Mouse (Mus musculus) limb, embryonic 14.5 days (tissue): Measurements from ENCODE around the gene Fan1. TPM values are rescaled to one million over a fixed set of nuclear protein-coding genes. Genes with fewer than 3 reads are reported as not detected.
A peak's percentile ranks its signal among the peaks of the same experiment; 100 is the strongest.

Experiments used
- ATAC-seq: fragments of 200-750 bp; cut with Nextera tagmentation; 2 replicates; pipeline ENCODE4 v1.8.0; 2017; ENCODE audit warnings: low read depth, moderate number of reproducible peaks, moderate TSS enrichment; ENCODE audit not compliant: low FRiP score
- DNase-seq: peaks from one replicate; pipeline ENCODE4 v3.0.0-alpha.2; 2015; ENCODE audit warnings: low spot score
- H3K27ac ChIP-seq: fragments of 300-500 bp; sonication (generic); replicated peaks from 2 replicates; pipeline ENCODE4 v1.5.1; 2014; ENCODE audit warnings: low read depth, mild to moderate bottlenecking, low read length, moderate library complexity, mixed read lengths
- H3K27me3 ChIP-seq: fragments of 300-500 bp; sonication (generic); 2 replicates; pipeline ENCODE4 v1.6.1; 2014; ENCODE audit warnings: low read length, mixed read lengths; ENCODE audit not compliant: control insufficient read depth, insufficient read depth
- H3K36me3 ChIP-seq: fragments of 300-500 bp; sonication (generic); 2 replicates; pipeline ENCODE4 v1.6.1; 2014; ENCODE audit warnings: mild to moderate bottlenecking, low read length, moderate library complexity, mixed read lengths; ENCODE audit not compliant: control insufficient read depth, insufficient read depth
- H3K4me1 ChIP-seq: fragments of 300-500 bp; sonication (generic); 2 replicates; pipeline ENCODE4 v1.6.1; 2014; ENCODE audit warnings: antibody characterized with exemption, low read length, mixed read lengths; ENCODE audit not compliant: control insufficient read depth, insufficient read depth
- H3K4me2 ChIP-seq: fragments of 300-500 bp; sonication (generic); replicated peaks from 2 replicates; pipeline ENCODE4 v1.6.1; 2014; ENCODE audit warnings: low read depth, mild to moderate bottlenecking, low read length, moderate library complexity; ENCODE audit not compliant: severe bottlenecking
- H3K4me3 ChIP-seq: fragments of 300-500 bp; sonication (generic); replicated peaks from 2 replicates; pipeline ENCODE4 v1.5.1; 2014; ENCODE audit warnings: low read length
- H3K9ac ChIP-seq: fragments of 300-500 bp; sonication (generic); 2 replicates; pipeline ENCODE4 v1.6.1; 2014; ENCODE audit warnings: mild to moderate bottlenecking, low read depth, low read length, moderate library complexity; ENCODE audit not compliant: severe bottlenecking
- H3K9me3 ChIP-seq: fragments of 300-500 bp; sonication (generic); 2 replicates; pipeline ENCODE4 v1.6.1; 2016; ENCODE audit warnings: low read length; ENCODE audit not compliant: control insufficient read depth
- POLR2A ChIP-seq: fragments of 200-500 bp; IDR thresholded peaks from 2 replicates; pipeline ENCODE4 v1.8.0; 2012; ENCODE audit warnings: inconsistent platforms, mild to moderate bottlenecking, moderate library complexity, borderline replicate concordance; ENCODE audit not compliant: insufficient read depth, insufficient read length; ENCODE audit errors: extremely low read depth
- WGBS: fragments of 180-500 bp; shearing (Covaris S2); extraction: QIAGEN DNeasy Blood & Tissue Kit; methylation state at CpG from one replicate; pipeline ENCODE4 v1.1.7; 2014; 5-methylcytosine and 5-hydroxymethylcytosine counted together
- polyA plus RNA-seq, 2 experiments: library from polyadenylated mRNA; depleted of rRNA in 1 of 2; stranded (reverse) in 1 of 2; unstranded in 1 of 2; fragments of >200 nt; fragmentation: Nextera tagmentation in 1 of 2; extraction: Ambion mirVana in 1 of 2; gene quantifications; 2 replicates each; pipeline versions ENCODE4 v1.2.1 to v1.2.3; 2012 to 2014

Fan1 gene
- polyA plus RNA-seq, 2 experiments: 4.7 to 5.1 TPM

DNA sequence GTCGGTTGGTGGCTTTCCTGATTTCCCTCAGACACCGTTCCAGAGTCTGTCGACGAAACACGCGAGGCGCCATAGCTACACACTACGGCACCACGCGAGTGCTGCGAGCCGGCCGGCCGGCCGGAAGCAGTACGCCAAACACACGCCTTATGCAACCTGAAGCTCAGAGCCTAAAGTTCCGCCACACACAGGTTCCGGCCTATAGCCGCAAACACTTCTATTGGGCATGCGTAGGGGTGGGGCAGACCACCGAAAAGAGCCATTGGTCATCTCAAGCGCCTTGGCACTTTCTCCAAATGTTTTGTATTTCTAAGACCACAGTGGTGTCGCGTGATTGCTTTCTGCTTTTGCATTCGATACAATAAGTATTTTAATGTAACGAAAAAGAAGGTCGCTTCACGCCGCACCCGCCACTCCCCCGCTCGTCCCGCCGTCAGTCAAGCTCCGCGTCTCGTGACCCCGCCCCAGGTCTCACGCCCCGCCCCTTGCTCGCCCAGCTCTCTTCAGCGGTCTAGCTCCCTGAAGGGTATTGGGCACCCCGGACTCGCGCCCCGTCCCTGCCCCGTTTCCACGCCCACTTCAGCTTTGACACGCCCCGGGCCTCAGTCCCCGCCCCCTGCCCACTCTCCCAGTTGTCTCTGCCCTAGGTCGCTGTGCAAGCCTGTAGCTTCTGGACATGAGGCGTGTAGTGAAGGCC, 18.4 kb upstream of the Fan1 start, which contains the start of the genes Mphosph10 and Mcee:
TSS of gene Mphosph10 (minus strand) at position 147 of the 697 bp plus-strand sequence.
TSS of gene Mcee (plus strand) at position 486 of the 697 bp plus-strand sequence.
- H3K4me3 ChIP-seq: peak within 1 kb of the TSS; percentile 74
- DNase-seq: peak; percentile 93
- peak; percentile 99 for ATAC-seq
- H3K9ac ChIP-seq: peak within 1 kb of the TSS; percentile 72
- no peaks in the 10 kb centered on the region for H3K9me3 ChIP-seq
- under 1% methylated on average over 54 of the region's 54 CpGs for WGBS
- peaks cover 4% of the 10 kb centered on the region; the same call in 1 of the 2 replicates for H3K4me1 ChIP-seq
- peak; percentile 90; the same call in 1 of the 2 replicates for TF ChIP-seq POLR2A
- no peaks in the 10 kb centered on the region for H3K27me3 ChIP-seq
- peaks cover 23% of the 10 kb centered on the region for H3K36me3 ChIP-seq
- H3K27ac ChIP-seq: peak within 1 kb of the TSS; percentile 85
- peak within 1 kb of the TSS; percentile 94 for H3K4me2 ChIP-seq

DNA sequence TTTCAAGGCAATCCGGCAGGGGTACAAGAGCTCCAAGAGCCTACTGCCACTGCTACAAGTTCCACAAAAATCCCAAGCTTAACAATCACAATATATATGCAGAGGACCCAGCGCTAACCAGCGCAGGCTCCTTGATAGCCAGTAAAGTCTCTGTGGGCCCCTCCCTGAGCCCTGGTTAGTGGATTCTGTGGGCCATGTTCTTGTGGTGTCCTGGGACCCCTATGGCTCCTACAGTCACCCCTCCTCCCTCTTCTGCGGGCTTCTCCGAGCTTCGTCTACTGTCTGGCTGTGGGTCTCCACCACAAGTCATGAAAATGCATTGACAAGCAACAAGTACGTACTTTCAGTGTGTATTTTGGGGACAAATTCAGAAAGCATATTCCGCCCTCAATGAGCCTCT, 17.6 kb upstream of the Fan1 start:
- TF ChIP-seq POLR2A: no peak
- Histone ChIP-seq H3K9me3 (no peaks in the 10 kb centered on the region), H3K9ac (peak overlapping the region; percentile 72), H3K4me1 (peaks cover 4% of the 10 kb centered on the region; the same call in 1 of the 2 replicates), H3K4me3 (peak overlapping the region; percentile 74), H3K4me2 (peak overlapping the region; percentile 94), H3K27ac (no peak overlapping the region), H3K27me3 (no peaks in the 10 kb centered on the region), H3K36me3 (peaks cover 31% of the 10 kb centered on the region)
- DNase-seq (no peak), ATAC-seq (no peak)
- 3% methylated on average over 7 of the region's 8 CpGs for WGBS

DNA sequence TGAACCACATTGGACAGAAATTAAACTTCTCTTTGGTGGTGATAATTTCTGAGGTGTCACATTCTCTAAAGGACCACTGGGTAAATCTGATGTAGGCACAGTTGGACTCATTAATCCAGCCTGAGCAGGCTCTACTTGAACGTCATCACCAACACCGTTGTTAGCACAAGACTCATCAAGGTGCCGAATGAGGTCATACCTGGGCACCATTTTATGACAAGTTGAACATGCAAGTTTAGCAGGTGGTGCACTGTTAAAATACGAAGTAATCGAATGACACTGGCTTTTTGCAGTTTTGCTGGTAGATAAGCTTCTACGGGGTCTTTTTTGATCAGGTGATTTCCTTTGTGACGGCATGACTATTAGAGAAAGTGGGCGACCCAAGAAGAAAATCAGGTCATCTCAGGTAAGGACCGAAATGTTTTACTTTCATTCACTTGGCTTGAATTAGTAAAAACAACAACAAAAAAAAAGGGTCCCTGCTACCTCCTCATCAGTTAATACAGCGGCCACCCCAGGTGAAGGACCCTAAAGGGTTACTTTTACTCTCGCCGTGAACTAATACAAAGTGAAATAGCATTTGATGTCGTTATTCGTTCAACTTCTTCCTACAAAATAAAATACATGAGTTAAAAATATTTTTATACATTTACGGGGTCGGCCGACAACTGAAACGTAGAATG, 607 bp downstream of the Fan1 start:
- 8% methylated on average over 18 of the region's 18 CpGs for WGBS
- Histone ChIP-seq H3K27me3 (no peaks in the 10 kb centered on the region), H3K36me3 (peaks cover 43% of the 10 kb centered on the region)

DNA sequence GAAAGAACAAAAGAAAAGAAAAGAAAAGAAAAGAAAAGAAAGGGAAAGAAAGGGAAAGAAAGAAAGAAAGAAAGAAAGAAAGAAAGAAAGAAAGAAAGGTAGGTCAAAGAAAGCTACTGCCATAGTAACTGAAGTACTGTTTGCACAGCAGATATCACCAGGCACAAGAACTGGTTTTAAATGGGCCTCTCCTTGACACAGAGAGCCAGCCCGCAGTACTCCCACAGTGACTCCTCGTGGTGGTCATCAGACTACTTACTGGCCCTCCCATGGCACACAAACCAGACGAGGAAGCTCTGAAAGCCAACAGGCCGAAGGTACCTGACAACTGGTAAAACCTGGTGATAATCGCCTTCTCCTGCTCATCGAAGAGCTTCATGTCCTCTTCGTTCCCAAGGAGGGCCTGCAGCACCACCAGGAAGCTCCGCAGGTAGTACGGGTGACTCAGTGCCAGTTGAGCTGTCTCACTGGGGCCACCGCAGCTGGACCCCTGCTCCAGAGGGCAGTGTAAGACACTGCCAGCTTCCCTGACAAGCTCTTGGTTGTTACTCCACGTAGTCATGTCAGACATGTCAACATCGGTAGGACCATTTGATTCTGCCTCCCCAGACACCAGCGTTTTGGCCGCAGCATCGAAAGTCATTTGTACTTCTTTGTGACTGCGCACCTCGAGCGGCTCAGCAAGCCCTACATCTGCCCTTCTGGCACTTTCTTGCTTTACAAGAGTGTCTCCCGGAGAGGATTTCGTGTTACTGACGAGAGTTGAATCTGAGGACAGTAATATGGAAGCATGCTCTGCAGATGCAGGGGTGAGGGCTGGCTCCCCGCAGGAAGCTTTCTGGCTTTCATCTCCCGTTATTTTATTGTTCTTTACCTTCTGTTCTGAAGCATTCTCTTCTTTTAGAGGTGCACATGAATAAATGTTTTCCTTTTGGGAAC, 1.7 kb downstream of the Fan1 start:
- no peak overlapping the region for H3K9ac ChIP-seq
- ATAC-seq: no peak
- no peak overlapping the region for H3K27ac ChIP-seq
- WGBS: 88% methylated on average over 23 of the region's 23 CpGs
- no peak for DNase-seq
- H3K4me3 ChIP-seq: no peak overlapping the region
- no peak for TF ChIP-seq POLR2A
- H3K36me3 ChIP-seq: peaks cover 41% of the 10 kb centered on the region
- H3K9me3 ChIP-seq: no peaks in the 10 kb centered on the region
- peaks cover 5% of the 10 kb centered on the region; the same call in 1 of the 2 replicates for H3K4me1 ChIP-seq
- H3K27me3 ChIP-seq: no peaks in the 10 kb centered on the region
- H3K4me2 ChIP-seq: no peak overlapping the region

More for the DNA sequence above, 607 bp downstream of the Fan1 start:
- H3K4me3 ChIP-seq: peak overlapping the region; percentile 55
- ATAC-seq: peak; percentile 27; the same call in 1 of the 2 replicates
- no peak for TF ChIP-seq POLR2A
- H3K9me3 ChIP-seq: no peaks in the 10 kb centered on the region
- H3K27ac ChIP-seq: peak overlapping the region; percentile 94
- H3K9ac ChIP-seq: peak overlapping the region; percentile 70
- peaks cover 5% of the 10 kb centered on the region; the same call in 1 of the 2 replicates for H3K4me1 ChIP-seq
- no peak for DNase-seq
- H3K4me2 ChIP-seq: peak overlapping the region; percentile 55
